ENCODE assay signal across 9 mouse cellular contexts in genomic region chr3:52179686-52180085, GRCm38 (mm10).
A peak's percentile ranks its signal among the peaks of the same experiment; 100 is the strongest.
DNase-seq lines count a peak whose midpoint lies in the region; ATAC-seq lines count a peak whose summit lies in the region.
"Had no signal": no experiment of that assay in that cellular context is flagged by ENCODE, and none has a peak within 500 bp of the region (broad histone marks: within the 10 kb centered on the region; RNA-seq: fewer than 3 reads in every experiment).

No protein-coding gene starts in this region.

- DNase-seq in 3T3-L1 (ENCODE audit: low read depth, low spot score), result peak; percentile 95
- peak; percentile 79 for DNase-seq in kidney, postnatal 10 days
- DNase-seq in neural tube, embryonic 10.5 days (ENCODE audit: extremely low spot score, low spot score), result peak; percentile 85
- DNase-seq in thymus, postnatal 14 days, result peak; percentile 55

- 2% methylated on average over 12 of the region's 12 CpGs for WGBS in forebrain, embryonic 13.5 days
- 1% methylated on average over 12 of the region's 12 CpGs for WGBS in heart, embryonic 16.5 days
- WGBS in liver, embryonic 15.5 days (ENCODE audit: insufficient replicate concordance), result 9% methylated on average over 12 of the region's 12 CpGs

- H3K9ac ChIP-seq in forebrain, embryonic 13.5 days, result peak overlapping the region; percentile 58
- H3K9ac ChIP-seq in heart, embryonic 16.5 days (ENCODE audit: low read length), result peak overlapping the region; percentile 68
- H3K9ac ChIP-seq in liver, embryonic 15.5 days, result no peak overlapping the region
- H3K9ac ChIP-seq: liver, embryonic 14.5 days had no signal

- H3K27me3 ChIP-seq in forebrain, embryonic 13.5 days, result no peaks in the 10 kb centered on the region
- H3K27me3 ChIP-seq in heart, embryonic 16.5 days (ENCODE audit: control insufficient read depth, insufficient read depth, low read length), result no peaks in the 10 kb centered on the region
- H3K27me3 ChIP-seq in liver, embryonic 15.5 days, result no peaks in the 10 kb centered on the region

- H3K36me3 ChIP-seq in forebrain, embryonic 13.5 days (ENCODE audit: poor library complexity, severe bottlenecking), result no peaks in the 10 kb centered on the region
- no peaks in the 10 kb centered on the region for H3K36me3 ChIP-seq in heart, embryonic 16.5 days (ENCODE audit: control insufficient read depth, insufficient read depth)
- no peaks in the 10 kb centered on the region for H3K36me3 ChIP-seq in liver, embryonic 15.5 days (replicated peaks)

- H3K9me3 ChIP-seq in forebrain, embryonic 13.5 days (replicated peaks), result no peaks in the 10 kb centered on the region
- H3K9me3 ChIP-seq in heart, embryonic 16.5 days (replicated peaks; ENCODE audit: control insufficient read depth, low read length), result no peaks in the 10 kb centered on the region
- H3K9me3 ChIP-seq in liver, embryonic 15.5 days (replicated peaks), result no peaks in the 10 kb centered on the region

- ATAC-seq in cerebellum, adult (ENCODE audit: insufficient number of reproducible peaks, low FRiP score, low TSS enrichment), result peak; percentile 61
- peak; percentile 92 for ATAC-seq in forebrain, embryonic 13.5 days
- peak; percentile 66 for ATAC-seq in heart, embryonic 16.5 days (replicated peaks; ENCODE audit: extremely low read depth, insufficient read depth, low FRiP score)
- ATAC-seq in liver, embryonic 15.5 days (ENCODE audit: insufficient read depth), result no peak

- peak overlapping the region; percentile 47 for H3K4me2 ChIP-seq in forebrain, embryonic 13.5 days
- H3K4me2 ChIP-seq in heart, embryonic 16.5 days (ENCODE audit: low read depth, low read length), result peak overlapping the region; percentile 57
- H3K4me2 ChIP-seq in liver, embryonic 15.5 days, result peak overlapping the region; percentile 27

- H3K4me3 ChIP-seq in forebrain, embryonic 13.5 days, result peak overlapping the region; percentile 7; the same call in 1 of the 2 replicates
- H3K4me3 ChIP-seq in heart, embryonic 16.5 days (ENCODE audit: low read length), result peak overlapping the region; percentile 26
- no peak overlapping the region for H3K4me3 ChIP-seq in liver, embryonic 15.5 days (replicated peaks)

- peaks cover 41% of the 10 kb centered on the region for H3K4me1 ChIP-seq in forebrain, embryonic 13.5 days
- H3K4me1 ChIP-seq in heart, embryonic 16.5 days (ENCODE audit: control insufficient read depth, insufficient read depth, low read length), result peaks cover 44% of the 10 kb centered on the region
- 0 out of 2 replicates have a peak, but pooled peaks cover 13% of the 10 kb centered on the region for H3K4me1 ChIP-seq in liver, embryonic 15.5 days (replicated peaks)

- peak overlapping the region; percentile 97 for H3K27ac ChIP-seq in forebrain, embryonic 13.5 days
- H3K27ac ChIP-seq in heart, embryonic 16.5 days (ENCODE audit: low read length), result peak overlapping the region; percentile 94
- no peak overlapping the region for H3K27ac ChIP-seq in liver, embryonic 15.5 days (replicated peaks)
- H3K27ac ChIP-seq: liver, embryonic 14.5 days had no signal
